Mouse (Mus musculus): Measurements from ENCODE around the gene Nrp2. TPM values are rescaled to one million over a fixed set of nuclear protein-coding genes. Genes with fewer than 3 reads are reported as not detected.

The Nrp2 gene
- total RNA-seq, 1 experiment from 2014 or later = 44.1 TPM

- no peak for DNase-seq
These were observed 118.7 kb downstream of the Nrp2 start for GRCm38 (mm10) chr1:62821509-62822398.

- DNase-seq = peak; percentile 27
These were observed 120.6 kb downstream of the Nrp2 start for GRCm38 (mm10) chr1:62823549-62824195.

GRCm38 (mm10) chr1:62825822-62826765, 123.0 kb downstream of the Nrp2 start:
- DNase-seq = no peak

- no peak for DNase-seq
These were observed 124.2 kb downstream of the Nrp2 start for GRCm38 (mm10) chr1:62827316-62827715.

DNA sequence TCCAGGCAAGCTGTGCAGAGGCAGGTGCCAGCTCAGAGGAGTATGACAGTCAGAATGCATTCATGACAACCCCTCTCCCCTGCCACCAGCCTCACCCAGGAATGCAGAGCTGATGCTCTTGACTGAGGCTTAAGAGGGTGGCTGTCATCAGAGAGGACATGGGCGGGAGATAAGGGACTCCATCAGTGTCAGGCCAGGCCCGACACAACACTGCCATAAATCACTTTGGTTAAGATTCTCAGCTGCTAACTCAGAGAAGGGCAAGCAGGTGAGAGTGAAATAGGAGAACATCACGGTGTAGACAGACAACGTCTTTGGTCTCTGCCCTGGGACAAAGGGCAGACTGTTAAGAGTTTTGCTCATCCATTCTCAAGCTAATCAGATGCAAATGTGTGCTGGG, 125.1 kb downstream of the Nrp2 start:
- DNase-seq = no peak

DNA sequence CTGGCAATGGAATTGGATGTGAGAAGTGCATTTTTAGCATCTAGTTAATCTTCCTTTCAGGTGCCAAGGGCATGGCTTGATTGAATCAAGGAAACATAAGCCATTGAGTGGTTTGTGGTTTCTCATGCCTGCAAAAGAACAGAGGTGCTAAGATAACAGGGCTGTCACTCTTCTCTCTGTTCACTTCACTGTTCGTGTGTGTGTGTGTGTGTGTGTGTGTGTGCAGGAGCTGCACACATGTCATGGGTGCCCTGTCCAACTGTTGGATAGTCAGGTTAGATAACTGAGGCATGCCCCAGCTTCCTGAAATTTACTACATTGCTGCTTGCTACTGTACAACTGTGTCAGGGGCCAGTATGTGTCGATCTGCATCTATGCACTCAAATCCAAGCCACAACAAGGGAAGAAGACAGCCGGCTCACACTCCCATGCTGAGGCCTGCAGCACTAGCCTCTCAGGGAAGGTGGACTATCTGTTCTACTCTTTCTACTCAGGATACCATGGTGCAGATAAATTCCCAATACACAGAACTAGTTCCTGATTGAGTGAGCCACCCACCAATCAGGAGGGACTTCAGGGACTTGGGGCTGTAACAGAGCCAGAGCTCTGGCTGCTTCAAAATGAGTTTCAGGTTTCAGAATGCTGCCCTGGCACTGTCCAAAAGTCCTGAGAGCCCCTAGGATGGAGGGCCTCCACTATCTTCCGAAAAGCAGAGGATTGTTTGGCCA, 126.8 kb downstream of the Nrp2 start:
- DNase-seq = no peak

DNA sequence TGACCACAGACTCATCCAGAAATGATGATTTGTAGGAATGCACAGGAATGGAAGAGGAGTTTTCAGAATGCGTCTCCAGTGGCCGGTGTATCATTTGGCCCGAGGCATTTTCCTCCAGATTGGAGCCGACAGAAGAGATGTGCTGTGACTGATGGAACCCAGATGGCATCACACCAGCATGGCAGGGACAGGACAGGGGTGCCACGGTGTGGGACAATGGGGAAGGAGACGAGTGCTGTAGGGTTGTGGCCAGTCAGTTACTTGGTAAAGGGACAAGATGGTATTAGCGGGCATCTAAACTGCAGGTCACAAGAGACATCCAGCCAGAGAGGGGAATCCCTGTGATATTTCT, 127.3 kb downstream of the Nrp2 start:
- DNase-seq = no peak

GRCm38 (mm10) chr1:62831725-62832455, 128.8 kb downstream of the Nrp2 start:
- no peak for DNase-seq

DNA sequence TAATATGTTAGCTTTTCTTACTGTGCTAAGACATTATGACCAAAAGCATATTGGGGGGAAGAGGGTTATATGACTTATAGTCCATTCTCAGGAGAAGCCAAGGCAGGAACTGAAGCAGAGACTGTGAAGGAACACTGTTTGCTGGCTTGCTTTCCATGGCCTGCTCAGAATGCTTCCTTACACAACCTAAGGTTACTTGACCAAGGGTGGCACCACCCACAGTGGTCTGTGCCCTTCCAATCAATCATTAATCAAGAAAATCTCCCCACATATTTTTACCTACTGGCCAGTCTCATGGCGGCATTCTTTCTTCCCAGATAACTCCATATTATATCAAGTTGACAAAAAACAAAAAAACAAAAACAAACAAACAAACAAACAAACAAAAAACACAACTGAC, 130.3 kb downstream of the Nrp2 start:
- DNase-seq = no peak

DNA sequence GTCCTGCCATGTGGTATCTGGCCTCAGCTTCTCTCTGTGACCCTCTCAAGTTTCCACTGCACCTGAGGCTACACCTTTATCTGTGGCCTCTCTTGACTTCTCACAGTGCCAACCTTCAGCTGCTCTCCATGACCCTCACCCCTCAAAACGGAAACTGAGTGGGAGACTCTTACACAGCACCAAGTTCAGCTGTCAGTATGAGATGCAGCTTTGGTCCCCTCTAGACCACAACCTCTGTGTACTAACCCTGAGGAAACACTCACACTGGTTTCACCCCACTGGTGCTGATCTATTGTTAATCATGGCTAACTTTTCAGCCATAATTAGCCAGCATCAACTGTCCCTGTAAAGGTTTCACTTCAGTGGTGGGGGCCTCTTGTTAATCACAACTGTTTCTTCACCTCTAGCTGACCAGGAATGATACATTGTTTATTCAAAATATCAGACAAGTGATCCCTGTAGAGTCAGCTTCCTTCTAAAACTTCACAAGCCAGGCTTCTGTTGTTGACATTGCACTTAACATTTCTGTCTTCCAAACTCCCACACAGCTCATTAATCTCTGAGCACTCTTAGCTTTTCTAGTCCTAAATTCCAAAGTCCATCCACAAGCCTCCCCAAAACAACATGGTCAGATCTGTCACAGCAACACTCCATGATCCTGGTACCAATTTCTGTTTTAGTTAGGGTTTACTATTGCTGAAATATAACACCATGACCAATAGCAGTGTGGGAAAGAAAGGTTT, 131.5 kb downstream of the Nrp2 start:
- DNase-seq = no peak

DNA sequence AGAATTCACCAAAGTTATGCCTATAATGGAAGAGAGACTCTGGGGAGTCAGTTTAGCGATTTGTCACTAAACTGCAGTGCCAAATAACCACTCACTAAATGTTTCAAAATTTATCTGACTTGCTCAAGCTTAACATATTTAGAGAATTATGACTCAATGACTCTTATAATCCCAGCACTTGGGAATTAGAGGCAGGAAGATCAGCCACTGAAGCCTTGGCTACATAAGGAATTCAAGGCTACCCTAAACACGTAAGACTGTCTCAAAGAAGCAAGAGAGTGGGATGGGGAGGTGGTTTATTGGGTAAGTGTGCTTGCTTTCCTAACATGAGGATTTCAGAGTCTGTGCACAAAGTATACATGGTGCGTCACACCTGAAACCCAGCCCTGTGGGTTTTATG, 135.0 kb downstream of the Nrp2 start:
- DNase-seq = no peak

DNA sequence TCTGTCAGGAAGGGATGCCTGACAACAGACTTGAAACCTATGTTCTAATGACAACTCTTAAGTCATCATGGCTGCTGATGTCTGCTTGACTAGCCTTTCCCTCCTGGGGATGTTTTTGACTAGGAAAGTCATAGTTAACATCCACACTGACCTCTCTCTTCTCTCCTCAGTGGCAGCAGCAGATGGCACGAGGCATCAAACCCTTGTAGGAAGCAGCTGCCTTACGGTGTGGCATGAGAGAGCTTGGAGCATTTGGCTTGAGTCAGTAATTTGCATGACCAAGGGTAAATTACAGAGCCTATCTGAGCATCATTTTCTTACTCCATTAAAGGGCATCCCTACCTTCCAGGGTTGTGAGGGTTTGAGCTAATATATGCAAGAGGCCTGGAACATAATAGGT, 135.5 kb downstream of the Nrp2 start:
- DNase-seq = no peak

- DNase-seq = no peak
These were observed 140.1 kb downstream of the Nrp2 start for GRCm38 (mm10) chr1:62843215-62843614.

- no peak for DNase-seq
These were observed 148.2 kb downstream of the Nrp2 start for GRCm38 (mm10) chr1:62850990-62851940.

- DNase-seq = no peak
These were observed 150.3 kb downstream of the Nrp2 start for GRCm38 (mm10) chr1:62853362-62853761.

DNA sequence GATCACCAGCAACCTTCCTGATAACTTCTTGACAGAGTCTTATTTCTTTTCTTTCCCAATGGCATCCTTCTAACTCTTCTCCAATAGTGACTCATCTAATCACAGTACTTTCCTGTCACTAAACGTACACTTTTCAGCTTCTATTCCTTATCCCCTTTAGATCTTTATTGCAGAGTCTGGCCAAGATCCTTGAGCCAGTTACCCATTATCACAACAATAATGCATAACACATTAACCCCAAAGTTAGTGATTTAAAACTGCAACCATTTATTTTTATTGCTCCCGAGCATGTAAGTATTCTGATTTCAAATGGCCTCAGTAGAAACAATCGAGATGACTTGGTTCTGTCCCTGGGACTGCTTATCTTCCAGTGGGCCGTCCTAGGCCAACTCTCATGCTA, 150.9 kb downstream of the Nrp2 start:
- DNase-seq = no peak

DNA sequence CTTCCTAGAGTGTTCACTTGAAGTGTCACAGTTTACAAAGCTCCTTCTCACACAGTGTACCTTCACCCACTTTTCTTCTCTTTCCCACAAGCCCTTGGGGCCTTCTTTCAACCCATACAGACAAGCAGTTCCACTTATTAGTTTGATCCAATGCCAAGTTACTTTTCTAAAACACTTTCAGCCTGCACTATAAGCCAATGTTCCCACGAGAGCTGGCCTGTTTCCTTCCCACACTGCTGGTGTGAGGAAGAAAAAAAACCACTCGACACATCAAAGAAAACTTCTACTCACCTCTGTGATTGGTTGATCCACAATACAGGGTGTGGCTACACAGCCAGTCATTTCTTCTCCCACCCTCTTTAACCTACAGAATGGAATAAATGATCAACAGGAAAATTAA, 156.0 kb downstream of the Nrp2 start:
- DNase-seq = no peak

DNA sequence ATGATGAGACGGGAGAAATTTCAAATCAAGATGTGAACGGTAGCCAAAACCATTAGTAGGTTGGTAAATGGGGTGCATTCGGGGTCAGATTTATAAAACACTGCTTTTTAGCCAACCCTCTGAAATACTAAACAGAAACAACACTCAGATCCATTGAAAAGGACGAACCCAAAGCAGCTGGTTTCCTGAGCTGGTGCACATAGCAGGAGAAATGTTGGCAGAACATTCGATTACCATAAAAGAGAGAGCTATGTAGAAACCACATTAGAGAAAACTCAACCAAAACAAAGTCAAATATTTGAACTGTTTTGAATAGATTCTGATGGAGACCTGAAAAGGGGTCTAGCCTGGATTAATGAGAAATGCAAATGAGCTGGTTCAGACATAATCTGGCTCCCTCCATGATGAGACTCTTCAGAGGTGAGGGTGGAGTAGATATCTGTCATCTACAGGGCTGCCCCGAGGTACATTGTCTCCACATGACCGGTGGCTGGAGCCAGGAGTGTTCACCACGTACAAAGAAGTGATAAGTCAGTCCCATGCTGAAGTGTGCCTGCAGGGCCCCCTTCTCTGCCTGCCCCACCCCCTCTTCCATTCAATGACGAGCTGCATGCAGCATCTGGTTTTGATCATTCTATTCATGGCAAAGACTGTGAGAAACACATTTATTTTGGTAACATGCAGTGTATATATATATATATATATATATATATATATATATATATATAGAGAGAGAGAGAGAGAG, 156.6 kb downstream of the Nrp2 start:
- no peak for DNase-seq

DNA sequence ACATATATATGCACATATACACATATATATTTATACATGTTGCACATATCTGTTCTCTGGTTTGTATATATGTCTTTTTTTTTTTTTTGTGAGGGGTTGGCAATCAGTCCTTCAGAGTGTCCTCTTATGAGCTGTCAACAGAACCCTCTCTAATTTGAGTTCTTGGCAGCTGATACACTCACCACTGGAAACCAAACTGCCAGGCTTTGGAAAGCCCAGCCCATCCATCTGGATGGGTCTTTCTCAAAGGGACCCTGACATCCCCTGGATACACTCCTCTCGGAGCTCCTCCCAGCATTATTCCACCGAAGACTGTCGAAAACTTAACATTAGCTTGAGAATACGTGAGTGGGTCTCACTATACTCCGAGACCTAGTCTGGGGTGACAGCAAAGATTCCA, 157.2 kb downstream of the Nrp2 start:
- no peak for DNase-seq
